Mouse (Mus musculus) CD4-positive, CD25-positive, alpha-beta regulatory T cell, adult 2 months (primary cell): ENCODE data around the gene Zp1.

ENCODE experiments used
- DNase-seq: peaks from one replicate; pipeline ENCODE4 v3.0.0-alpha.2; 2012; ENCODE audit warnings: low read depth, low spot score

Gene Zp1

DNA sequence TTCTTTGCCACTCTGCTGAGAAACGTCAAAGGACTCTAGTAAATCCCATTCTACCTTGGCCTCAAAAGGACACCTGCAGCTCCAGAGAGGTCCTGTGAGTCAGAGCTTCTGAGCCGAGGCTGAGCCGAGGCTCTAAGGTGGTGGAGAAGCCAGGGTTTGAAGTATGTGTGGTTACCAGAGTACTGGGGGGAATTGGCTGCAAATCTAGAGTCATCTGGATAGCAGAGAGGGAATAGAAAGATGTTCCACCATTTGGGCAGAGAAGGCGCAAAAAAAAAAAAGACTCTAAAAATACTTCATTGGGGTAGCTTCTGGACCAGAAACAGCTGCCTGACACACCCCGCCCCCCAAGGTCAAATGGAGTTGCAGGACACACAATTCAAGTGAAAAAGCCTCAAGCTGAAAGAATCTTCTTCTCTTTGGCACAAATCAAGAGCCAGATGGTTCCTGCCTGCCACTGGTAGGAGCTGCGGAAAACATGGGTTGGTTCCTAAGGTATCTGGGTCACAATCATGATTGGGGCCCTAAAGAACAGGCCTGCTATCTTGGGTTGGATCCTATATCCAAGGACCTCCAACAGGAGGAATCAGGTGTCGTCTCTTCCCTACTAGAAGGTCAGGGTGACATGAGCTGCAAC is 42.1 kb downstream of the Zp1 start:
- no peak for DNase-seq

DNA sequence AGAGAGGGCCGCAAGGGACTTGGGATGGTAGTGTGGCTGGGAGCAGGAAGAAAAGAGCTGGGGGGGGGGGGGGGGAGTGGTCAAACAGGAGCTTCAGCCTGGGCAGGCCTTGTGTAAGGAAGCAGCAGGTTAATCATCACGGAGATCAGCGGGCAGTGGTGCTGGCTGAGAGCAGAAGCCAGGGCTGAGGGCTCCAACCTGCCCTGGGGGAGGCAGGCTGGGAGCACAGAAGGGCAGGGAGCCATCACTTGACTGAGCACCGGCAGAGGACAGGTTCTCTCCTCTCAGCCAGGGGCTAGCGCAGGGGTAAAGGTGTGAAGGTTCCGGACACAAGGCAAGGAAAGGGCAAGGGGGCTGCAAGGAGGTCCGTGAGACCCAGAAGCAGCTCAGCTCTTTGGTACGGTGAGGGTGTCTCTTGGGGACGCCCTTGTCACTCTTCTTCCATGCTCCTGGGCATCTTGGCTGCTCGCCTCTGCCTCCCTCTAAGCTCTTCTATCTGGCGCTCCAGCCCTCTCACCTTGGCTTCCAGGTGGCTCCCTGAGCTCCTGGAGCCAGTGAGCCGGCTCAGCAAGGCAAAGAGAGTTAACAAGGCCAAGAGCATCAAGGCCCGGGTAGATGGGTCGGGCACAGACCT is 49.0 kb downstream of the Zp1 start:
- DNase-seq = no peak

DNA sequence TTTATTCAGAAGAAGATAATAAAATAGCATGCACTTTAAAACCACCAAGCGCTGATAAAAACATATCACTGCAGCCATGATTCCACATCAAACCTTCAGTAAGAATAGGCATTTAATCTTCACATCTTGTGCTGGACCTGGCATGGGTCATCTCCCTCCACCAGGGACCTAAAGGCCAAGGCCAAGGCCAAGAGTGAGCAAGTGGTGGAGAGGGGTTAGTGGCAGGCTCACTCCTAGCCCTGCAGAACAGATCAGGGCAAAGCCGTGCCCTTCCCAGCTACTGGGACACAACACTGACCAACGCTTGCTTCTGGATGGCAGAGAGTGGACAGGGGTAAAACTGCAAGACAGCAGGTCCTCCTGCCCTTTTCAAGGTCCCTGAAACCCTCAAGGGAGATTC is 49.8 kb downstream of the Zp1 start:
- no peak for DNase-seq

GRCm38 (mm10) chr19:10869886-10870527 is 50.4 kb downstream of the Zp1 start, which contains the start of gene Tmem132a:
TSS of gene Tmem132a (minus strand) at chr19:10869940.
- no peak for DNase-seq

DNA sequence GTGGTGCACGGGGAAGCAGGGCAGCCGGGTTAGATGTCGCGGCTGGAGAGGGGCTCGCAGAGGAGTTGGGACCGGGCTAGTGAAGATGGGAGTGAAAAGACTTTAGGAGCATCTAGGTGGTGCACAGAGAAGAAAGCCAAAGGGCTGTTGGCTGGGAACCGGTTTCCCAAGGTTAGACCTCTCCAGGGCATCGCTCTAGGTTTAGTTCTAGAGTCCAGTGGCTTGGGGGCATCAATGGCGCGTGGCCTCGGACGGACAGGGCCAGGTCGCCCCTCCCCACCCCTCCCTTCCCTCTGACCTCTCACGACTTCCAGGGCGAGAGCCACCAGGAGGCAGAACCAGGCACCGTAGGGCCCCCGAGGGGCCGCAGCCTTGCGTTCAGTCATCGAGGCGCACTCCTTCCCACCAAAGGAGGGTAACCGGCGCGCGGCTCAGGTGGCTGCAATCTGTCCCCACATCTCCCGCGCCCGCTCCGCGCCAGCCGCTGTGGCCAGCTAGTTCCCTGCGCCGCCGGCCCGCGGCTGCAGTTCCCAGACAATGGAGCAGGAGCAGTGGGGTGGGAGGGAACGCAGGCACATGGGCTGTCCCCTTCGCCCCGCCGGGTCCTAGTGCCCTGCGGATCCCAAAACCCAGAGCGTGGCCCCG is 51.1 kb downstream of the Zp1 start:
- DNase-seq = peak; percentile 27

DNA sequence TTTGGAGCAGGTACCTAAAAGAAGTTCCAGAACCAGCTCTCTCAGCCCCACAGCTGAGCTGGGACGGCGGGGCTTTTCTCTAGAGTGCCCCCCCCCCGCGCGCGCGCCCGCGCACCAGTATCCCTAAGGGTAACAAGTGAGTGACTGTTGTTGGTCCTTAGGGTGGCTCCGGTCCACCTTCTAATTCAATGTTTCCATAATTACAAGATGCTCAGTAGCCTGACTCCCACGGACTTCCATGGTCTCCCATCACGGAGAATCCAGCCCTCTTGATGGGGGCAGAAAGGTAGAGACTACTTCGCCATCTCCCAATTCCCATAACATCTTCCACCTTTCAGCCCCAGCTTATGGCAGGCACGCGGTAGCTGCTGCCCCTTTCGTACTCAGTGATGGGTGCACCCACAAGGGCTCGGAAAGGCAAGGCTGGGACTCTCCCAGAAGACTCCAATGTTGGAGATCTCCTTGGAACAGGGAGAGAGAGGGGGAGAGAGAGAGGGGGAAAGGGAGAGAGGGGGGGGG is 51.8 kb downstream of the Zp1 start:
- DNase-seq = no peak

DNA sequence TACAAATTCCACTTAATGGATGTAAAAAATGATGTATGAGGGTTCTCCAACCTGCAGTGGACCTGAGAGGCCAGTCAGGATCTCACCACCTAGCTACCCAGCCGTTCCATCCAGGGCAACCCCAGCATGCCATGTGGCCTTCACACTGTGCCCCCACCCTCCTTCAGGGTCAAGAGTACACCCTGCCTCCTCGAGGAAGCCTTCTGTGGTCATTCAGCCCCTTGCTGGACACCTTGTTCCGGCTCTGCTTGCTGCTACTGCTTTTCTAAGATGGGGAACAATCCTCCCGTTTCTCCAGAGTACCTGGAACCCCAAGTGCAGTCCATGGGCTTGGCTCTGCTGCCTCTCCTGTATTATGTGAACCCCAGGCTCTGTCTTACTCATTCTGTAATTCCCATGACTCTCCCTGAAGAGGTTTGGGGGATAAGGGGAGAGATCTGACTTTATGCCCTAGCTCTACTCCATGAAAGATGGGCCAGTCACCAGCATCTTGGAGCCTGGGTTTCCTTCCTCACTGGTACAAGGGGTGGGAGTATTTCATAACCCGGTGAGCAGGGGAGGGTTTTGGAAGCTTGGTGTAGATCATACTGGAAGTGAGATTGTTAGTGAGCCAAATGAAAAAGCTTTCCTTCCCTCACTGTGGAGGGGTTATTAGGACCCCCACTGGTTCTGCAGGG is 52.3 kb downstream of the Zp1 start:
- no peak for DNase-seq

DNA sequence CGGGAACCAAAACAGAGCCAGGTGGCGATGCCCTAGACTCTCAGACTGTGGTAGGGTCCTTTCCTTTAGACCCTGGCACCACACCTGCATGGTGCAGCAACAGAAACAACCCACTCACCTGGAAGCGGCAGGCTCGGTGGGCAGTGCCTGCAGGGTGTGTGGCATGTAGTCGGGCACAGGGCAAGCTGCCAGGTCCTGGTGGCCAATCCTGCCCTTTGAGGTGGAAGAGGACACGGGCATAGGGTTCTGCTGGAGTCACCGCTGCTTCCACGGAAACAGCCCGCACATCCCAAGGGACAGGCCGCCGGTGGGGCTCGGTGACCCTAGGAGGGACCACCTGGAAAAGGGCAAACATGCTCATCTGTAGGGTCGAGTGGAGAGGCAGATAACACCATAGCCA is 54.1 kb downstream of the Zp1 start:
- DNase-seq = no peak
